Mouse (Mus musculus): ENCODE measurements around the gene Phf21b.

- no peak for TF ChIP-seq CTCF (IDR thresholded peaks at IDR 0.05; ENCODE audit: low read depth, low read length)
- no peak for TF ChIP-seq POLR2A (IDR thresholded peaks at IDR 0.05; ENCODE audit: borderline replicate concordance, low read depth, low read length)
Observed at GRCm38 (mm10) chr15:84896664-84897063, 40.8 kb upstream of the Phf21b start.

All from bone marrow macrophage, adult 2 months (primary cell).